Mouse (Mus musculus): ENCODE measurements at regions not wholly inside any gene's neighbourhood (a gene's known extent, or its start where the extent isn't known, plus 50 kb on each side); places are given as distances from the start of the nearest gene placed in this dataset.

DNA sequence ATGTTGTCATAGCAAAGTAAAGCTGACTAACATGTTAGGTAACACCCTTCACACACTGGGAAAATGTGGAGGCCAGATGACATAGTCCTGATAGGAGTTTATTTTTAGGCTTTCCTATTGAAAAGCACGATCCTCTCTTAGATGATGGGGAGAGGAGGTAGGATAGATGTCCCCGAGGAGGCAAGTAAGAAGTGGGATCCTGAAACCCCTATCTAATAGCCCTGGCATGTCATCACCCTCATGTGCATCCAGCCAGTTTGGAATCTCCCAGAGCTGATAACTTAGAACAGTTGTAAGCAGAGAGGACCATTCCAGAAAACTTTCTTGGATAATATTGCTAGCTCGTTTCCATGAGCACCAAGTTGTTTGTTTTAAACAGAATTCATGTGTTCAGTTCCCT is 52.2 kb upstream of the Lpar1 start:
- Histone ChIP-seq H3K27ac (replicated peaks) (no peak overlapping the region), H3K27me3 (no peaks in the 10 kb centered on the region), H3K9ac (replicated peaks) (no peak overlapping the region), H3K36me3 (no peaks in the 10 kb centered on the region), H3K4me1 (no peaks in the 10 kb centered on the region), H3K9me3 (no peaks in the 10 kb centered on the region), H3K4me3 (no peak overlapping the region), H3K4me2 (replicated peaks) (no peak overlapping the region)
- ATAC-seq (ENCODE audit: low FRiP score, low read depth): no peak
- 86% methylated on average over 3 of the region's 3 CpGs for WGBS

Measured in midbrain, embryonic 12.5 days (tissue).